Mouse (Mus musculus) left cerebral cortex, postnatal 10 days (tissue): ENCODE measurements around the gene Dcaf17. TPM values are rescaled to one million over a fixed set of nuclear protein-coding genes. Genes with fewer than 3 reads are reported as not detected.

Experiments
- total RNA-seq, 2 experiments: library from RNA; stranded (reverse); gene quantifications; 2 replicates each; pipeline ENCODE4 v1.2.3; 2021

Gene Dcaf17
- total RNA-seq, 2 experiments from 2014 or later = 15.2 to 18.5 TPM

Other genes starting within 250 kb of the Dcaf17 start
- gene Tlk1, start 229.6 kb upstream of the Dcaf17 start, total RNA-seq = 10 to 100 TPM; 89.3 to 92.4 TPM
- gene Mettl8, start 255 bp downstream of the Dcaf17 start, total RNA-seq = 10 to 100 TPM; 13.2 to 13.6 TPM
- 1 to 10 TPM; 5.0 to 5.5 TPM for gene Cybrd1, start 62.6 kb downstream of the Dcaf17 start, total RNA-seq
- 100 to 1,000 TPM; 179 to 183 TPM for gene Dync1i2, start 156.4 kb downstream of the Dcaf17 start, total RNA-seq